Mouse (Mus musculus) CD8-positive naive resting alpha-beta T cell, adult 57 days (primary cell): ENCODE data around the gene Cdpf1. TPM values are rescaled to one million over a fixed set of nuclear protein-coding genes. Genes with fewer than 3 reads are reported as not detected.

Experiments used
- total RNA-seq: library from RNA; stranded (reverse); gene quantifications from one replicate; pipeline ENCODE4 v1.2.4, GENCODE M21; 2023

Gene Cdpf1
- total RNA-seq = 22.3 TPM

DNA sequence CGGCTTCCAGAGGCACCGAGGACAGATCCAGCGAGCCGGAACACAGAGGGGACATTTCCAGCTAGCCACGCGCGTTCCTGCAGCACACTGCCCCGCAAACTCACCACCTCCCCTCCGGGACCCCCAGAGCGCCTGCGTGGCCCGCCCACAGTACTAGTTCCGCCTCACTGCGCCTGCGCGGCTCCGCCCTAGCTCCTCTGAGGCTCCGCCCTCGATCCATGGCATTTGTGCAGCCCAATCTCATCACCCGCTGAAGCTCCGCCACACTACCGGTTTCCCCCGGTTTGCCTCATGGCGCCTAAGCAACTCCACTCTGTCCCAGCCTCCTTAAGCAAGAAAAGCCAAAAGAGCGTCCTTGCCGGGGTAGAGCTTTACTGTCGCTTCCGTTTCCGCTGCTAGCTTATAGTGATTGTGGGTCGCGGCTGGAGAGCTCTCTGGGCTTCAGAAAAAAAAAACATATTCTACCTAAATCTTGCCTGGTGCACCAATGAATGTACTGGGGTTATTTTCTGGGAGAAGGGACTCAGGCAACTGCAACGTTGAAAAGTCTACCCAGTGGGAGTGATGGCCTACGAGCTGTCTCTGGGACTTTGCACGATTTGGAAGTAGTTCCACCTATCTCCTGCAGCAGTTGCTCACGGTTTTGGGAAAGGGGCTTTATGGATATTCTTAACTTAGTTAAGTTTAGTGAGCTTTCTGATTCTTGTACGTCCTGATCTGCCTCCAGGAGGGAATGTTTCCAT is at the start of gene Cdpf1:
Gene Cdpf1, minus strand, starts transcription at position 163 of the 743 bp plus-strand sequence.

DNA sequence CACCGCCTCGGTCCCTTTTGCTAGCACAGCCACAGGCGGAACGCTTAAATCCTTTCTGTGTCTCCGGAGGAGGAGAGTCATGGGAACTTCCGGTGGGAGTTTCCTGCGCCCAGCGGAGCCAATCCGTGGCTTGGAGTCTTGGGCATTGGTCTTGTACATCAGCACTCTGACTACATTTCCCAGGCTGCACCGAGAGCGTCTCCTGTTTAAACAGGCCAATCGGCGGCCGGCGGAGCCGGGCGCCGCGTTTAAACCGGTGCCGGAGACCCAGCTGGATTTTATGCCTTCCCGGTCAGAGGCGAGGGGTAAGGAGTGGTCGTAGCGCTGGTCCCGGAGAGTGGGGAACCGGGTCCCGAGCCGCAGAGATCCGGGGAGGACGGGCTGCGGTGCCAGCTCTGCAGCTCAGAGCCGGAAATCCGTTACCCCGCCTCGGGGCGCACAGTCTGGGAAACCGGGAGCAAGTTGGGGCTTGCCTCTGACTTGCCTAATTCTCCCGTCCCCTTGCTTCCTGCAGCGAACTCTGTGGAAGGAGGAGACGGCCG is 48.1 kb upstream of the Cdpf1 start, which contains the start of gene Gtse1:
Gene Gtse1, plus strand, starts transcription at position 256 of the 542 bp plus-strand sequence.

DNA sequence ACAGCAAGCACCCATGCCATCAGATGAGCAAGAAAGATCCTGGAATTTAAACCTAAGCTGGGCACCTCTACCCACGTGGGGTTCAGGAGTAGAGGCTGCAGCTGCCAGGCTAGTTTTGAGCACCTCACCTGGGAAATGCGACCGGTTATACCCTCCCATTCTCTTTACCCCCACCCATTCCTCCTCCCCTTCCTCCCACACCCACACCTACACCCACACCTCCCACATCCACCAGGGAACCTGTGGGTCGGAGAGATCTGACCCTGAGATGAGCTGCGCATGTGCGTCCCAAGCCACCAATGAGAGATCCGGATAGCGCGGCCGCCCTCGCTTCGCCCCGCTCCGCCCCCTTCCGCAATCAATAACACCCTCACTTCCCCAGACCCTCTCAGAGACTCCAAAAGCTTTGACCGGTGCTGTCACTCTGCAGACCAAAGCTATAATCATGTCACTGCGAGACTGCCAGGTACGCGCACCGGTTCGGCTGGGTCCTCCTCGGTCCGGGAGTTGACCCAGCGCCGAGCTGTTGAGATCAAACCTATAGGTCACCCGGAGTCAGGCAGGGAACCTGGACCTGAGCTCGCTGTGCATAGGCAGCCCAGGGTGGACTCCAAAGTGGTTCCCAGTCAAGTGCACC is 20.6 kb upstream of the Cdpf1 start, which contains the start of gene Ttc38:
Gene Ttc38, plus strand, starts transcription at position 353 of the 637 bp plus-strand sequence.

DNA sequence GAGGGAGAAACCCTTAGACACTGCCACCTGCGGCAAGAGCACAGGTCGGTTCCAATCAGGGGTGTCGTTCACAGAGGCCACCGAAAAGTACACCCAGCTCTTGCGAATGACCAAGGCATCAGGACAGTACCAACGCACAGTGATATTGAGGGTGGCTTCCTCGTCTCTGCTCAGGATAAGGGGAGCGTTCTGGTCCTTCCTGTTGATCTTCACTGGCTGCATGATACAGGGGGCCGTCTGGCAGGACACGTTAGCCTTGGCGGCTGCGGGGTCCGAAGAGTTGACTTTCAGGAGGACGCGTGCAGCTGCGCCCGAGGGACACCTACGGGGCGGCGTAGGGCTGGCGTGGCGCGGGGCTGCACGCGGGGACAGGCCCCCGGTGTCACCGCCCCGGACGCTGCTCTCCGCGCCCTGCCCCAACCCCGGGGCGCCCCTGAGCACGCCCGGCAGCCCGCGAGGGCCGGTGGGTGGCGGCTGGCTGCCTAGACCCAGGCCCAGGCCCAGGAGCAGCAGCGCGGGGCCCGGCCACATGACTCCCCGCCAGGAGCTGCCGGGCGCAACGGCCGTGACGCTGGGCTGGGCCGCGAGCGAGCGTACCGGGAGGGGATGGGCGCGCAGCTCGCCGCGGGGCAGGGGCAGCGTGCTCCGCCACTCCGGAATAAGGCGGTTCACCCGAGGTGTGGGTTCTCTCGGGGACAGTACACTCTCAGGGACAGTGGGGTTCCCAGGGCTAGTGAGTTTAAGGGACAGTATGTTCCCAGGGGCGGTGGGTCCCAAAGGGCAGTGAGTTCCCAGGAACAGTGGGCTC is 9.9 kb upstream of the Cdpf1 start, which contains the start of gene Pkdrej:
Gene Pkdrej, minus strand, starts transcription at position 532 of the 808 bp plus-strand sequence.

Other genes with a start within 250 kb of the Cdpf1 start
- gene Wnt7b, start 229.2 kb downstream of the Cdpf1 start, total RNA-seq = not detected
- gene Ppara, start 76.7 kb downstream of the Cdpf1 start, total RNA-seq = not detected
- not detected for gene Pkdrej, start 10.0 kb upstream of the Cdpf1 start, total RNA-seq
- gene Ttc38, start 20.6 kb upstream of the Cdpf1 start, total RNA-seq = 27.1 TPM
- gene Gtse1, start 48.0 kb upstream of the Cdpf1 start, total RNA-seq = 1.7 TPM
- 29.5 TPM for gene Trmu, start 67.6 kb upstream of the Cdpf1 start, total RNA-seq
- gene Celsr1, start 222.1 kb upstream of the Cdpf1 start, total RNA-seq = 15.2 TPM
- gene Gramd4, start 246.0 kb upstream of the Cdpf1 start, total RNA-seq = 163 TPM